Mouse (Mus musculus) MEL (cell line): ENCODE data around the gene 4930442H23Rik. TPM values are rescaled to one million over a fixed set of nuclear protein-coding genes. Genes with fewer than 3 reads are reported as not detected.

Experiments used
- DNase-seq: peaks from one replicate; pipeline ENCODE4 v3.0.0; 2011; ENCODE audit warnings: low read depth, low spot score
- H3K27ac ChIP-seq: 2 replicates; pipeline ENCODE4 v1.5.1; 2012; ENCODE audit warnings: low read depth, mild to moderate bottlenecking, control low read depth, low read length, moderate library complexity; ENCODE audit not compliant: control insufficient read depth
- H3K27me3 ChIP-seq, 2 experiments: fragments of 150-350 bp in 1 of 2; sonication (generic) in 1 of 2; 2 replicates each; pipeline ENCODE4 v1.6.1; 2012; ENCODE audit warnings: low read length in 2 of 2, mild to moderate bottlenecking in 2 of 2, improper control_type of control experiment in 1 of 2, moderate library complexity in 1 of 2; ENCODE audit not compliant: insufficient read depth in 2 of 2, control insufficient read depth in 1 of 2
- H3K36me3 ChIP-seq, 2 experiments: 2 replicates each; pipeline ENCODE4 v1.6.1; 2012 to 2014; ENCODE audit warnings: low read length in 2 of 2, improper control_type of control experiment in 1 of 2, inconsistent platforms in 1 of 2, mild to moderate bottlenecking in 1 of 2; ENCODE audit not compliant: insufficient read depth in 2 of 2, control insufficient read depth in 1 of 2
- H3K4me1 ChIP-seq, 2 experiments: fragments of 150-350 bp in 1 of 2; sonication (generic) in 1 of 2; 2 replicates each; pipeline ENCODE4 v1.6.1; 2012; ENCODE audit warnings: low read length in 2 of 2, improper control_type of control experiment in 1 of 2, mild to moderate bottlenecking in 1 of 2; ENCODE audit not compliant: insufficient read depth in 2 of 2, control insufficient read depth in 1 of 2
- H3K4me3 ChIP-seq, 2 experiments: fragments of 150-350 bp in 1 of 2; sonication (generic) in 1 of 2; 2 replicates each; pipeline ENCODE4 v1.5.1; 2012; ENCODE audit warnings: low read depth in 2 of 2, low read length in 2 of 2, mild to moderate bottlenecking in 2 of 2, moderate library complexity in 2 of 2, control low read depth in 1 of 2, improper control_type of control experiment in 1 of 2; ENCODE audit not compliant: control insufficient read depth in 1 of 2, insufficient read depth in 1 of 2
- H3K79me2 ChIP-seq: 2 replicates; pipeline ENCODE4 v1.6.1; 2012; ENCODE audit warnings: mild to moderate bottlenecking, low read length, moderate library complexity; ENCODE audit not compliant: control insufficient read depth, poor library complexity, insufficient read depth
- H3K9ac ChIP-seq: 2 replicates; pipeline ENCODE4 v1.6.1; 2012; ENCODE audit warnings: low read depth, mild to moderate bottlenecking, control low read depth, low read length, moderate library complexity; ENCODE audit not compliant: control insufficient read depth, poor library complexity, severe bottlenecking
- H3K9me3 ChIP-seq: fragments of 150-350 bp; sonication (generic); replicated peaks from 2 replicates; pipeline ENCODE4 v1.6.1; 2012; ENCODE audit warnings: mild to moderate bottlenecking, low read length, improper control_type of control experiment, moderate library complexity; ENCODE audit not compliant: insufficient read depth
- BHLHE40 ChIP-seq: IDR thresholded peaks from 2 replicates; pipeline ENCODE4 v1.6.1; 2012; ENCODE audit warnings: low read depth, mild to moderate bottlenecking, inconsistent platforms, low read length, improper control_type of control experiment, borderline replicate concordance
- CHD1 ChIP-seq: IDR thresholded peaks from 2 replicates; pipeline ENCODE4 v1.6.1; 2012; ENCODE audit warnings: low read depth, mild to moderate bottlenecking, inconsistent platforms, low read length, improper control_type of control experiment
- CHD2 ChIP-seq: IDR thresholded peaks from 2 replicates; pipeline ENCODE4 v1.6.1; 2011; ENCODE audit warnings: low read length, improper control_type of control experiment
- CTCF ChIP-seq, 3 experiments: IDR thresholded peaks in 2 of 3; conservative IDR thresholded peaks in 1 of 3; 2 replicates each; pipeline ENCODE4 v1.5.1; 2011 to 2012; ENCODE audit warnings: low read length in 3 of 3, low read depth in 2 of 3, mild to moderate bottlenecking in 2 of 3, improper control_type of control experiment in 1 of 3, inconsistent platforms in 1 of 3, mixed read lengths in 1 of 3, moderate library complexity in 1 of 3; ENCODE audit not compliant: control insufficient read depth in 1 of 3, insufficient read depth in 1 of 3, poor library complexity in 1 of 3, severe bottlenecking in 1 of 3
- E2F4 ChIP-seq: IDR thresholded peaks from 2 replicates; pipeline ENCODE4 v1.6.1; 2011; ENCODE audit warnings: low read depth, low read length, improper control_type of control experiment, borderline replicate concordance
- ELF1 ChIP-seq: IDR thresholded peaks from 2 replicates; pipeline ENCODE4 v1.6.1; 2014; ENCODE audit warnings: low read depth, mild to moderate bottlenecking, inconsistent platforms, low read length, improper control_type of control experiment, moderate library complexity
- EP300 ChIP-seq, 2 experiments: IDR thresholded peaks; 2 replicates each; pipeline ENCODE4 v1.6.1; 2011; ENCODE audit warnings: improper control_type of control experiment in 2 of 2, low read length in 2 of 2, low read depth in 1 of 2, mild to moderate bottlenecking in 1 of 2
- ETS1 ChIP-seq: IDR thresholded peaks from 2 replicates; pipeline ENCODE4 v1.6.1; 2012; ENCODE audit warnings: low read depth, mild to moderate bottlenecking, inconsistent platforms, low read length, improper control_type of control experiment, moderate library complexity
- GABPA ChIP-seq: IDR thresholded peaks from 2 replicates; pipeline ENCODE4 v1.6.1; 2012; ENCODE audit warnings: low read depth, mild to moderate bottlenecking, inconsistent platforms, low read length, improper control_type of control experiment, moderate library complexity
- GATA1 ChIP-seq: IDR thresholded peaks from 2 replicates; pipeline ENCODE4 v1.6.1; 2011; ENCODE audit warnings: low read depth, low read length, improper control_type of control experiment
- JUND ChIP-seq: IDR thresholded peaks from 2 replicates; pipeline ENCODE4 v1.6.1; 2011; ENCODE audit warnings: low read depth, mild to moderate bottlenecking, improper control_type of control experiment, low read length
- KAT2A ChIP-seq: conservative IDR thresholded peaks from 2 replicates; pipeline ENCODE4 v1.6.1; 2012; ENCODE audit warnings: low read depth, low read length, improper control_type of control experiment, inconsistent platforms
- MAFK ChIP-seq: IDR thresholded peaks from 2 replicates; pipeline ENCODE4 v1.6.1; 2011; ENCODE audit warnings: low read depth, mild to moderate bottlenecking, low read length, improper control_type of control experiment, borderline replicate concordance
- MAX ChIP-seq: IDR thresholded peaks from 2 replicates; pipeline ENCODE4 v1.6.1; 2011; ENCODE audit warnings: low read length, improper control_type of control experiment
- MAZ ChIP-seq: IDR thresholded peaks from 2 replicates; pipeline ENCODE4 v1.6.1; 2012; ENCODE audit warnings: low read depth, mild to moderate bottlenecking, inconsistent platforms, low read length, improper control_type of control experiment
- MEF2A ChIP-seq: IDR thresholded peaks from 2 replicates; pipeline ENCODE4 v1.6.1; 2014; ENCODE audit warnings: low read depth, mild to moderate bottlenecking, inconsistent platforms, low read length, improper control_type of control experiment; ENCODE audit not compliant: poor library complexity, insufficient replicate concordance, severe bottlenecking; ENCODE audit errors: extremely low read depth
- MXI1 ChIP-seq: IDR thresholded peaks from 2 replicates; pipeline ENCODE4 v1.6.1; 2011; ENCODE audit warnings: mild to moderate bottlenecking, low read depth, low read length, improper control_type of control experiment
- MYC ChIP-seq: IDR thresholded peaks from 2 replicates; pipeline ENCODE4 v1.6.1; 2011; ENCODE audit warnings: low read depth, mild to moderate bottlenecking, low read length, improper control_type of control experiment, moderate library complexity
- NELFE ChIP-seq: IDR thresholded peaks from 2 replicates; pipeline ENCODE4 v1.6.1; 2011; ENCODE audit warnings: low read depth, low read length, improper control_type of control experiment
- NRF1 ChIP-seq: IDR thresholded peaks from 2 replicates; pipeline ENCODE4 v1.6.1; 2014; ENCODE audit warnings: low read depth, mild to moderate bottlenecking, inconsistent platforms, low read length, improper control_type of control experiment, moderate library complexity; ENCODE audit not compliant: poor library complexity, insufficient read depth, severe bottlenecking
- POLR2A ChIP-seq, 2 experiments: IDR thresholded peaks; 2 replicates each; pipeline ENCODE4 v1.6.1; 2011 to 2012; ENCODE audit warnings: low read length in 2 of 2, mild to moderate bottlenecking in 2 of 2, control low read depth in 1 of 2, improper control_type of control experiment in 1 of 2, low read depth in 1 of 2, moderate library complexity in 1 of 2; ENCODE audit not compliant: control insufficient read depth in 1 of 2, insufficient read depth in 1 of 2, poor library complexity in 1 of 2
- POLR2AphosphoS2 ChIP-seq: IDR thresholded peaks from 2 replicates; pipeline ENCODE4 v1.6.1; 2011; ENCODE audit warnings: low read length, improper control_type of control experiment
- POLR2AphosphoS5 ChIP-seq: IDR thresholded peaks from 2 replicates; pipeline ENCODE4 v1.6.1; 2012; ENCODE audit warnings: low read depth, borderline replicate concordance, mild to moderate bottlenecking, inconsistent platforms, low read length, moderate library complexity, mixed read lengths
- RAD21 ChIP-seq: IDR thresholded peaks from 2 replicates; pipeline ENCODE4 v1.6.1; 2011; ENCODE audit warnings: mild to moderate bottlenecking, low read depth, low read length, improper control_type of control experiment
- RCOR1 ChIP-seq: IDR thresholded peaks from 2 replicates; pipeline ENCODE4 v1.6.1; 2012; ENCODE audit warnings: low read depth, mild to moderate bottlenecking, inconsistent platforms, low read length, improper control_type of control experiment
- SIN3A ChIP-seq: IDR thresholded peaks from 2 replicates; pipeline ENCODE4 v1.6.1; 2012; ENCODE audit warnings: low read length, improper control_type of control experiment, inconsistent platforms
- SMC3 ChIP-seq: IDR thresholded peaks from 2 replicates; pipeline ENCODE4 v1.6.1; 2011; ENCODE audit warnings: low read depth, low read length, improper control_type of control experiment
- TBP ChIP-seq: IDR thresholded peaks from 2 replicates; pipeline ENCODE4 v1.8.0; 2011; ENCODE audit warnings: low read depth, low read length, improper control_type of control experiment
- TCF12 ChIP-seq: IDR thresholded peaks from 2 replicates; pipeline ENCODE4 v1.6.1; 2014; ENCODE audit warnings: low read depth, mild to moderate bottlenecking, inconsistent platforms, low read length, improper control_type of control experiment, moderate library complexity
- UBTF ChIP-seq: IDR thresholded peaks from 2 replicates; pipeline ENCODE4 v1.6.1; 2012; ENCODE audit warnings: low read depth, mild to moderate bottlenecking, inconsistent platforms, low read length, improper control_type of control experiment, moderate library complexity, borderline replicate concordance; ENCODE audit not compliant: insufficient read depth
- USF1 ChIP-seq: IDR thresholded peaks from 2 replicates; pipeline ENCODE4 v1.6.1; 2014; ENCODE audit warnings: low read depth, mild to moderate bottlenecking, inconsistent platforms, low read length, improper control_type of control experiment, moderate library complexity
- USF2 ChIP-seq, 2 experiments: IDR thresholded peaks; 2 replicates each; pipeline ENCODE4 v1.6.1; 2011 to 2012; ENCODE audit warnings: improper control_type of control experiment in 2 of 2, low read length in 2 of 2, borderline replicate concordance in 1 of 2, inconsistent platforms in 1 of 2, low read depth in 1 of 2, mild to moderate bottlenecking in 1 of 2; ENCODE audit not compliant: insufficient read depth in 1 of 2
- ZC3H11A ChIP-seq: IDR thresholded peaks from 2 replicates; pipeline ENCODE4 v1.6.1; 2012; ENCODE audit warnings: low read depth, mild to moderate bottlenecking, inconsistent platforms, low read length, improper control_type of control experiment
- ZKSCAN1 ChIP-seq: IDR thresholded peaks from 2 replicates; pipeline ENCODE4 v1.6.1; 2012; ENCODE audit warnings: low read depth, mild to moderate bottlenecking, inconsistent platforms, low read length, improper control_type of control experiment, moderate library complexity
- ZMIZ1 ChIP-seq: IDR thresholded peaks from 2 replicates; pipeline ENCODE4 v1.6.1; 2012; ENCODE audit warnings: low read depth, mild to moderate bottlenecking, inconsistent platforms, low read length, improper control_type of control experiment, moderate library complexity
- ZNF384 ChIP-seq: IDR thresholded peaks from 2 replicates; pipeline ENCODE4 v1.6.1; 2012; ENCODE audit warnings: low read depth, mild to moderate bottlenecking, inconsistent platforms, low read length, improper control_type of control experiment
- polyA plus RNA-seq, 2 experiments: library from polyadenylated mRNA; stranded (reverse) in 1 of 2; unstranded in 1 of 2; fragments of >175 nt in 1 of 2; fragments of >200 nt in 1 of 2; gene quantifications; 2 replicates each; pipeline versions ENCODE4 v1.2.1 to v1.2.4; 2012; ENCODE audit warnings: low replicate concordance in 2 of 2, low read depth in 1 of 2; ENCODE audit not compliant: insufficient read length in 2 of 2, insufficient read depth in 1 of 2, missing spikeins in 1 of 2
- total RNA-seq: library from RNA; depleted of rRNA; stranded (reverse); fragments of 300-350 nt; gene quantifications from 2 replicates; pipeline ENCODE4 v1.2.3, GENCODE M21; 2012

The 4930442H23Rik gene
- total and polyA plus RNA-seq, 3 experiments = 0.31 to 0.42 TPM; not detected in 1

- Histone ChIP-seq H3K36me3 (peaks cover 0 to 7% of the 10 kb centered on the region in 2 experiments; a peak in 2 of 4 replicates), H3K9ac (peak within 1 kb of the TSS; percentile 66), H3K4me1 (peaks cover 0 to 12% of the 10 kb centered on the region in 2 experiments; a peak in 2 of 4 replicates), H3K4me3 (peak within 1 kb of the TSS; percentile 58 to 79), H3K79me2 (no peaks in the 10 kb centered on the region), H3K9me3 (no peaks in the 10 kb centered on the region), H3K27me3 (peaks cover 6 to 9% of the 10 kb centered on the region in 2 experiments), H3K27ac (peak within 1 kb of the TSS; percentile 13; the same call in 1 of the 2 replicates)
- DNase-seq = peak; percentile 96
- TF ChIP-seq CTCF (IDR thresholded peaks at IDR 0.05 in 2 of 3, conservative IDR thresholded peaks at IDR 0.05 in 1 of 3; ENCODE audit: control insufficient read depth in 1 of 3, insufficient read depth in 1 of 3, low read depth in 2 of 3, low read length in 3 of 3, poor library complexity in 1 of 3, severe bottlenecking in 1 of 3) = no peak
- no peak for TF ChIP-seq KAT2A
- TF ChIP-seq GABPA = no peak
- no peak for TF ChIP-seq EP300 (IDR thresholded peaks at IDR 0.05; ENCODE audit: low read depth in 1 of 2, low read length in 2 of 2)
- TF ChIP-seq MAZ = no peak
- TF ChIP-seq MEF2A = no peak
- 0 out of 2 replicates have a peak, but pooled peaks have one; percentile 42 for TF ChIP-seq POLR2AphosphoS2
- no peak for TF ChIP-seq CHD2
- TF ChIP-seq MXI1 = peak; percentile 96
- no peak for TF ChIP-seq MAFK
- no peak for TF ChIP-seq ZC3H11A
- TF ChIP-seq ETS1 = no peak
- peak; percentile 61 for TF ChIP-seq NELFE
- no peak for TF ChIP-seq ZKSCAN1
- TF ChIP-seq GATA1 = no peak
- no peak for TF ChIP-seq ZNF384
- no peak for TF ChIP-seq POLR2AphosphoS5
- TF ChIP-seq RCOR1 = no peak
- TF ChIP-seq E2F4 = no peak
- peak in 1 of 2 experiments; percentile 66; a peak in 2 of 4 replicates for TF ChIP-seq USF2 (IDR thresholded peaks at IDR 0.05; ENCODE audit: borderline replicate concordance in 1 of 2, insufficient read depth in 1 of 2, low read depth in 1 of 2, low read length in 2 of 2)
- TF ChIP-seq MYC = peak; percentile 97
- TF ChIP-seq USF1 = peak; percentile 88
- TF ChIP-seq POLR2A (IDR thresholded peaks at IDR 0.05; ENCODE audit: control insufficient read depth in 1 of 2, insufficient read depth in 1 of 2, low read depth in 1 of 2, low read length in 2 of 2, poor library complexity in 1 of 2) = peak; percentile 55 to 76
- 0 out of 2 replicates have a peak, but pooled peaks have one; percentile 26 for TF ChIP-seq TBP
- TF ChIP-seq CHD1 = no peak
- peak; percentile 79 for TF ChIP-seq SIN3A
- TF ChIP-seq NRF1 = no peak; the same call in 1 of the 2 replicates
- no peak for TF ChIP-seq UBTF
- TF ChIP-seq ELF1 = no peak; the same call in 1 of the 2 replicates
- TF ChIP-seq SMC3 = no peak
- TF ChIP-seq JUND = no peak
- TF ChIP-seq ZMIZ1 = peak; percentile 59; the same call in 1 of the 2 replicates
- peak; percentile 95 for TF ChIP-seq MAX
- no peak for TF ChIP-seq TCF12
- no peak for TF ChIP-seq RAD21
- peak; percentile 73; the same call in 1 of the 2 replicates for TF ChIP-seq BHLHE40
Measured at GRCm38 (mm10) chr10:81232580-81233225, 49.1 kb upstream of the 4930442H23Rik start, which contains the start of gene Zfr2. Gene Zfr2 (plus strand): TSS chr10:81233155.
